Mouse (Mus musculus) bone marrow, adult 2 months (tissue): Measurements from ENCODE around the gene Unc5c.

Source experiments
- CTCF ChIP-seq: fragments of 200-500 bp; IDR thresholded peaks from 2 replicates; pipeline ENCODE4 v1.5.1; 2011; ENCODE audit warnings: low read length, control low read depth; ENCODE audit not compliant: control insufficient read depth, insufficient read depth
- POLR2A ChIP-seq: fragments of 200-500 bp; IDR thresholded peaks from 2 replicates; pipeline ENCODE4 v1.6.1; 2011; ENCODE audit warnings: low read depth, mild to moderate bottlenecking, control low read depth, low read length, borderline replicate concordance; ENCODE audit not compliant: control insufficient read depth

- TF ChIP-seq POLR2A (no peak), CTCF (no peak)
Measured at GRCm38 (mm10) chr3:141593249-141593648, 128.2 kb downstream of the Unc5c start.
